Mouse (Mus musculus) megakaryocyte, embryonic 14.5 days (primary cell): ENCODE results near the gene Nmnat3. TPM values are rescaled to one million over a fixed set of nuclear protein-coding genes. Genes with fewer than 3 reads are reported as not detected.

Experiments
- H3K27me3 ChIP-seq: replicated peaks from 2 replicates; pipeline ENCODE3; 2012; ENCODE audit warnings: inconsistent platforms
- H3K36me3 ChIP-seq: replicated peaks from 2 replicates; pipeline ENCODE3; 2012; ENCODE audit warnings: low read length, inconsistent platforms, mixed read lengths
- H3K4me1 ChIP-seq: 2 replicates; pipeline ENCODE4 v1.6.1; 2012; ENCODE audit warnings: inconsistent platforms
- H3K4me3 ChIP-seq: replicated peaks from 2 replicates; pipeline ENCODE3; 2012; ENCODE audit warnings: moderate library complexity, mild to moderate bottlenecking, inconsistent platforms
- H3K9me3 ChIP-seq: 2 replicates; pipeline ENCODE4 v1.6.1; 2012; ENCODE audit warnings: inconsistent platforms
- FLI1 ChIP-seq: IDR thresholded peaks from 2 replicates; pipeline ENCODE4 v1.6.1; 2012; ENCODE audit warnings: low read length, inconsistent platforms, mixed read lengths
- GATA1 ChIP-seq: IDR thresholded peaks from 3 replicates; pipeline ENCODE4 v1.6.1; 2012; ENCODE audit warnings: mixed read lengths, low read length, inconsistent platforms, borderline replicate concordance
- polyA plus RNA-seq: library from polyadenylated mRNA; stranded (reverse); fragments of >175 nt; gene quantifications from 2 replicates; pipeline ENCODE4 v1.2.3, GENCODE M21; 2012; ENCODE audit warnings: low replicate concordance; ENCODE audit not compliant: insufficient read depth

Nmnat3 gene
- polyA plus RNA-seq, 1 experiment: 30.2 TPM

DNA sequence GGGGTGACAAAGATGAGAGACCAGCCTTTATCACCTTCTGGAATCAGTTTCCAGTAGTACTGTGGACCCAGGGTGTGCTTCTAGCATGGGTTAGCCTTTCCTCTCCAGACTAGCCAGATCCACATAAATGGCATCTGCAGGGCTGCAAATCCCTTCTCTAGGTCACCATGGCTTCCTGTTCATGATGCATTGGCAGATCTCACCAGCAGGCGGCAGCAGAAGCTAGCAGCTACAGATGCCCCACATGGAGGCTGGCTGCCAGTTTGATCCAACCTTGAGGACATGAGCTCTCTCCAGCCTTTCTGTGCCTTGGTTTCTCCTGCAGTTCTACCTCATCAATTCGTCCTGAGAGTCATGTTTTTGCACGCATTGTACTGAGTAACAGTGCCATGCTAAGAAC, 121.9 kb downstream of the Nmnat3 start:
- Histone ChIP-seq H3K27me3 (no peaks in the 10 kb centered on the region), H3K36me3 (peaks cover 95% of the 10 kb centered on the region)
- TF ChIP-seq GATA1 (no peak), FLI1 (no peak)

DNA sequence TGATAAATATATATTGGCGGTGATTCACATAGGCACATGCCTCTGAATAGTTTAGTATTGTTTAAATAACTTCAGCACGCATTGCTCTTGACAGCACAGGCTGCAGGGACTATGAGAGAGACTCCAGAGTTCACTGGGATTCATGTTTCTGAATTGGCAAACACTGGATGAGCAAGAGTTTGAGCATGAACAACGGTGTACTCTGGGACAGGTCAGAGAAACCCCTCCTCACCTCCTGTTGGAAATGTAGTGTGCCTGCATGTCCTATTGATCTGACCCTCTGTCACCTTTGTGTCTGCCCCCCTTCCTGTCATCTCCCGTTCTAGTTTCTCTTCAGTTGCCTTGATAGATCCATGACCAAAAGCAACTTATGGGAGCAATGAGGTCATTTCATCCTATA, 128.2 kb downstream of the Nmnat3 start:
- H3K9me3 ChIP-seq: peaks cover 11% of the 10 kb centered on the region
- peaks cover 61% of the 10 kb centered on the region for H3K36me3 ChIP-seq
- peaks cover 7% of the 10 kb centered on the region for H3K4me1 ChIP-seq
- TF ChIP-seq FLI1: no peak
- no peak for TF ChIP-seq GATA1
- no peaks in the 10 kb centered on the region for H3K27me3 ChIP-seq
- no peak overlapping the region for H3K4me3 ChIP-seq

More for the DNA sequence above, 121.9 kb downstream of the Nmnat3 start:
- Histone ChIP-seq H3K4me1 (peaks cover 15% of the 10 kb centered on the region), H3K4me3 (no peak overlapping the region), H3K9me3 (no peaks in the 10 kb centered on the region)

DNA sequence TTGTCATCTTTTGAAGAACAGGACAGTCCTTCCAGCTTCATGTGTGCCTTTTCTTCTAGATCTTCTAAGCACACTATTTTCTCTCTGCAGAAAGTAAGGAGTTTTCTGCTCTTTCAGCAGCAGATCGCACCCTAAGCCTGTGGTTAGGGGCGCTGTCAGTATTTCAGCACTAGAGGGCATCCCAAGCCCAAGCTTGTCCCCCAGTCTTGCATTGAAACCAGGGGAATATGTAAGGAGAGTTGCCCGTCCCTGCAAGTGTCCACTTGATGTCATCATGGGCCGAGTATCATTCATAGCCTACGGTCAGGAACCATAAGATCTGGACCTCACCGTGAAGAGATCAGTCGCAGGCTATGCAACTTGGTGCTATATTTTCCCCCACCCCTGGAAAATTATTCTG, 130.7 kb downstream of the Nmnat3 start:
- H3K4me1 ChIP-seq: peaks cover 17% of the 10 kb centered on the region
- H3K4me3 ChIP-seq: no peak overlapping the region
- H3K27me3 ChIP-seq: peaks cover 5% of the 10 kb centered on the region
- H3K9me3 ChIP-seq: peaks cover 11% of the 10 kb centered on the region
- TF ChIP-seq GATA1: no peak
- TF ChIP-seq FLI1: no peak
- H3K36me3 ChIP-seq: peaks cover 38% of the 10 kb centered on the region

DNA sequence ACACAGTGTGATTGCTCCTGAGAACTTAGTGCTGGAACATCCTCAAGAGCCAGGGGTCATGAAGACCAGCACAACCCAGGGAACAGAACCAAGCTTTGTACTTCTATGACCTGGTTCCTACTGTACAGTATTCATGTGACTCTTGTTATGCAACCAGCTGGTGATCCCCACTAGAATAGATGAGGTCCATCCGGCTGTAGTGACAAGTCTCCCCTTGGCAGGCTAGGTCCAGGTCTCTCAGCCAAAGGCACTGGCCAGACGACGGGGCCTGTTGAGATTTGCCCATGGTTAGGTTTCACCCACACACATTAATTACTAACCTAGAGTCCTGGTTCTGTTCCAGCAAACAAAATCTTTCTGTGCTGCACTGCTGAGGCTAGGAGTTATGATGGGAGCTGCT, 131.1 kb downstream of the Nmnat3 start:
- H3K36me3 ChIP-seq: peaks cover 34% of the 10 kb centered on the region
- no peak overlapping the region for H3K4me3 ChIP-seq
- peaks cover 7% of the 10 kb centered on the region for H3K27me3 ChIP-seq
- H3K9me3 ChIP-seq: peaks cover 11% of the 10 kb centered on the region
- peaks cover 21% of the 10 kb centered on the region for H3K4me1 ChIP-seq
- TF ChIP-seq GATA1: no peak
- no peak for TF ChIP-seq FLI1

DNA sequence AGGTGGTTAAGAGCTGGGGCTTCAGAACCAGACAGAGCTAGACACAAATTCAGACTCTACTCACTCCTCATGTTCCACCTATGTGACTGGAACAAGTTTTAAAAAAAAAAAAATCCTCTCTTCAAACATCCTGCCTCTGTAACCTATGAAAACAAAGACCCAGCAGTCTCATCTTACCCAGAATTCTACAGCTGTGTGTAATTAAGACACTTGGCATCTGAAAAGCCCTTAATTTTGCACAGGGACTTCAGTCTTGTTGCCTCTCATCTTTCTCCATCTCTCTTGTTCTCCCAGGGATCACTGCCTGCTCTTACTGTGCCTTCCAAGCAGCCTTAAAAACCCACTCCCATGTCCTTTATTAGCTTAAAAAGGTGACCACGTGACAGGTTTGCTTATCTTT, 133.4 kb downstream of the Nmnat3 start:
- TF ChIP-seq GATA1 (no peak), FLI1 (no peak)
- Histone ChIP-seq H3K27me3 (peaks cover 17% of the 10 kb centered on the region), H3K4me1 (peaks cover 39% of the 10 kb centered on the region), H3K36me3 (peaks cover 16% of the 10 kb centered on the region), H3K9me3 (peaks cover 11% of the 10 kb centered on the region), H3K4me3 (no peak overlapping the region)

DNA sequence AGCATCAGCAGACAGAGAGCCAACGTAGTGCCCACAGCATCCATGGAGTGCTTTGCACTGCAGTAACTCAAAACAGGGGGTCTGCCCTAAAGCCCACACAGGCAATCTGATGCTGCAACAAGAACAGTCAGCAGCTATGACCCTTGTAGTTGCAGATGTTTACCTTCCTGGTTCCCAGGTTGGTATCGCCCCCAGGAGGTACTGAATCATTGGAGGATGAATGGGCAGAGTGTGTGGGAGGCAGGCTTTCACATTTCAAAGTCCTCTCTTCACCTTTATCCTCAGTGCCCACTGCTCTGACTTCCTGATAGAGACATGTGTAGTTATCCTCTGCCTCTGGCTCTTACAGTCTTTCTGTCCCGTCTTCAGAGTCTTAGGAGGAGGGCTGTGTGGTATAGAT, 134.7 kb downstream of the Nmnat3 start:
- H3K4me1 ChIP-seq: peaks cover 47% of the 10 kb centered on the region
- H3K36me3 ChIP-seq: peaks cover 8% of the 10 kb centered on the region
- TF ChIP-seq FLI1 (no peak), GATA1 (no peak)
- H3K4me3 ChIP-seq: no peak overlapping the region
- H3K27me3 ChIP-seq: peaks cover 23% of the 10 kb centered on the region
- H3K9me3 ChIP-seq: peaks cover 5% of the 10 kb centered on the region

DNA sequence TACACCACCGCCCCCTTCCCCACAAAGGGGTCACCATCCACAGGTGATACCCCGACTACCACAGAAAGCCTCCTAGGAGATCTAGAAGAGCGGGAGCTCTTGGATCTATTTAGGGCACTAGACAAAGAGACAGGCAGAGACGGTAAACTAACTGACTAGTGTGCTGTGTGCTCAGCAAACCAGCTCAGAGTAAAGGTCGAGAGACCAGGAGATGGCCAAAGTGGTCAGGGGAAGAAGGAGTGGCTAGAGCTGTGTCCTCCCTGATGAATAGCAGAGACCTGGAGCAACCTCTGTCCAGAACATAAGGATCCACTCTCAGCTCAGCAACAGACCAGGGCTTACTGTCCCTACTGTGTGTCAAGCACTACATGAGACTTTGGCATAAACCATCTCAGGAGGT, 135.4 kb downstream of the Nmnat3 start, which contains the start of gene Rbp1:
Gene Rbp1 (plus strand): TSS at position 306 of the 400 bp plus-strand sequence.
- H3K27me3 ChIP-seq: peaks cover 23% of the 10 kb centered on the region
- peaks cover 6% of the 10 kb centered on the region for H3K36me3 ChIP-seq
- TF ChIP-seq FLI1: no peak
- TF ChIP-seq GATA1: no peak
- no peaks in the 10 kb centered on the region for H3K9me3 ChIP-seq
- H3K4me1 ChIP-seq: peaks cover 54% of the 10 kb centered on the region
- no peak within 1 kb of the TSS for H3K4me3 ChIP-seq

DNA sequence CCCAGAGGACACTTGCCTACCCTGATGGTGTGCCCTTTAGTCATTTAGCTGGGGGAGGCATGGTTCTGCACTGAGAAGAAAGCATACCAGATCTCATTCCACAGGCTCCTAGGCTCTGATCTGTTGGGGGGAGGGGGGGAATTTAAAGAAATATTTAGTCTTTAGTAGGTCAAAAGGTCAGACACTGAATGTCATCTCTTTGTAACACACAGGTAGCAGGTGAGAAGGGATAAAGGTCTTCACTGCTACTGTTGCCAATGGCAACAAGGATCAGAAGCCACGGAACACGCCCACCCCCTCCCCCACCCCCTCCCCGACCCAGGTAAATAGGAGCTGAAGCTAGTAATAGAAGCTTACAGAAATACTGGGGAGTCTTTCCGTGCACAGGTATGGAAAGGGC, 136.5 kb downstream of the Nmnat3 start:
- H3K36me3 ChIP-seq: peaks cover 6% of the 10 kb centered on the region
- H3K27me3 ChIP-seq: peaks cover 23% of the 10 kb centered on the region
- TF ChIP-seq GATA1 (no peak), FLI1 (no peak)
- no peak overlapping the region for H3K4me3 ChIP-seq
- peaks cover 58% of the 10 kb centered on the region for H3K4me1 ChIP-seq
- H3K9me3 ChIP-seq: no peaks in the 10 kb centered on the region

DNA sequence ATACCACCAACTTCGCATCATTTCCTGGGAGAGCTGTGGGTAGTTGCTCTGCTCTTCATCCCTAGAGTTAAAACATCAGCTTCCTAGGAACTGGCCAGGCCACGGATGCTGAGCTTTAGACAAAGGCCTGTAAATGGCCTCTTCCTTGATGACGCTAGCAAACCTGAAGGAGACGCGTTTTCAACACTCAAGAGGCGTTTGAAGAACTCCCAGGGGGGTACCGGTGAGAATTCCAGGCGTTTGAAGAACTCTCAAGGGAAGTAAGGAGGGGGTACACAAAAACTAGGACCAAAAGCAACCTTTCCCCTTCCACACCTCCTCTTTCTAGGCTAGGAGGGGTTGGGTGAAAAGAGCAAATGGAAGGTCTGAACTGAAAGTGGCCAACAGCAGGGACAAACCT, 137.1 kb downstream of the Nmnat3 start:
- no peak for TF ChIP-seq FLI1
- TF ChIP-seq GATA1: no peak
- Histone ChIP-seq H3K4me3 (peak overlapping the region; percentile 90), H3K9me3 (no peaks in the 10 kb centered on the region), H3K27me3 (peaks cover 23% of the 10 kb centered on the region), H3K4me1 (peaks cover 63% of the 10 kb centered on the region), H3K36me3 (peaks cover 6% of the 10 kb centered on the region)

DNA sequence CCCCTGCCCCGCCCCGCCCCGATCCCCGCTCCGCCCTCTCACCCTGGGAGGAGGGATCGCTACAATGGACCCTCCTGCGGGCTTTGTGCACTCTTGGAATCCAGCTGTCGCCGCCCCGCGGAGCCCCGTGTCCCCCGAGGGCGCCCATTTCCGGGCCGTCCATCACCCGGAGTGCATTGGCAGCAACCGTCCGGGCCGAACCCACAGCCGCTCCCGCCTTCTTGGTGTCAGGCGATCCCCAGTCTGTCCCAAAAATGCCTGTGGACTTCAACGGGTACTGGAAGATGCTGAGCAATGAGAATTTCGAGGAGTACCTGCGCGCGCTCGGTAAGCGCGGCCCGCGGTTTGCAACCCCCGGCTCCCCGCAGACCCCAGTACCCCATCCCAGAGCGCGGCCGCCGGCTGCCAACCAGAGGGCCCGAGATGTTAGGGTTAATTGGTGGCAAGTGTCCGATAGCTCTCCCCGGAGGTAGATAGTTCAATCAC, 137.5 kb downstream of the Nmnat3 start:
- H3K4me1 ChIP-seq: peaks cover 63% of the 10 kb centered on the region

DNA sequence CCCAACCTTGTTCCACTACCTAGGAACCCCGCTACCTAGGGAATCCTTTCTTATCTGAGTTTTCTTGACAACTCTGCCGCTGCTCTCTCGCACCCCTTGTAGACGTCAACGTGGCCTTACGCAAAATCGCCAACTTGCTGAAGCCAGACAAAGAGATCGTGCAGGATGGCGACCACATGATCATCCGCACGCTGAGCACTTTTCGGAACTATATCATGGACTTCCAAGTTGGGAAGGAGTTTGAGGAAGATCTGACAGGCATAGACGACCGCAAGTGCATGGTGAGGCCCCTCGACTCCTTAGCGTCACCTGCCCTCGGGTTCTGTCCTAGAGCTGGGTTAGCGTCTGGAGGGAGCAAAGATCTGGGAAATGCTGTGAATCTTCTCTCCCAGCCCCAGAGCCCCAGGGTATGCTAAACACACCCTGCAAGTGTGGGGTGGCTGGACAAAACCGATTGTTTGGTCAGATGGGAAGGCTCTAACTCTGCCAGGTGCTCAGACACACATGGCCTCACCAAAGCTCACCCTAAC, 138.2 kb downstream of the Nmnat3 start:
- no peak for TF ChIP-seq GATA1
- no peak for TF ChIP-seq FLI1
- H3K4me3 ChIP-seq: peak overlapping the region; percentile 90
- H3K4me1 ChIP-seq: peaks cover 63% of the 10 kb centered on the region
- no peaks in the 10 kb centered on the region for H3K9me3 ChIP-seq
- peaks cover 23% of the 10 kb centered on the region for H3K27me3 ChIP-seq
- H3K36me3 ChIP-seq: peaks cover 10% of the 10 kb centered on the region

More for the DNA sequence above, 137.5 kb downstream of the Nmnat3 start:
- Histone ChIP-seq H3K9me3 (no peaks in the 10 kb centered on the region), H3K27me3 (peaks cover 23% of the 10 kb centered on the region), H3K4me3 (peak overlapping the region; percentile 90), H3K36me3 (peaks cover 9% of the 10 kb centered on the region)
- TF ChIP-seq GATA1 (no peak), FLI1 (no peak)
